Mouse (Mus musculus) erythroid progenitor cell, adult 5-6 weeks (primary cell): ENCODE measurements around the gene Rab25. TPM values are rescaled to one million over a fixed set of nuclear protein-coding genes. Genes with fewer than 3 reads are reported as not detected.

Experiments used
- ATAC-seq: replicated peaks from 2 replicates; pipeline ENCODE4 v1.8.0; 2016; ENCODE audit warnings: moderate number of reproducible peaks, mild to moderate bottlenecking, moderate TSS enrichment, inconsistent platforms; ENCODE audit not compliant: poor library complexity, low FRiP score, severe bottlenecking
- total RNA-seq, 2 experiments: library from RNA; stranded (forward) in 1 of 2; stranded (reverse) in 1 of 2; fragments of 150-400 nt in 1 of 2; fragments of 186-747, 209-891 nt in 1 of 2; gene quantifications; 2 replicates each; pipeline versions ENCODE4 v1.2.3 to v1.2.4; 2015 to 2017; ENCODE audit warnings: low replicate concordance in 2 of 2

Gene Rab25
- total RNA-seq, 2 experiments from 2014 or later: not detected

GRCm38 (mm10) chr3:88569093-88569492 is 21.0 kb upstream of the Rab25 start:
- ATAC-seq: no peak

DNA sequence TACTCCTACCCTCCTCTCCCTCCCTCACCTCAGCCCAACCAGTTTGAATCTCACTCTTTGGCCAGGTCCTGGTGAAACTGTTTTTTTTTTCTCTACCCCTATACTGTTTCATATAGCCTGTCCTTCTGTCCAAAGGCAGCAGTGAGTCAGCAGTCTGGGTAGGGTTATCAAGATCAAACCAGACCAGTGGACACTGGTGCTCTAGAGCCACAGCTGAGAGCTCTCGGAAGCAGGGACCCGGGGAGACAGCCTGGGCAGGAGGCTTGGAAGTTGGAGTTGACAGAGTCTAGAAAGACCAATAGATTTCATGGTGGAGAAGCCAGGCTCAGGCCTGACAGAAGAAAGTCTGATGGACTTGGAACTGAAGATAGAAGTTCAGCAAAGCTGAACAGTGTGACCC is 20.5 kb upstream of the Rab25 start:
- no peak for ATAC-seq

DNA sequence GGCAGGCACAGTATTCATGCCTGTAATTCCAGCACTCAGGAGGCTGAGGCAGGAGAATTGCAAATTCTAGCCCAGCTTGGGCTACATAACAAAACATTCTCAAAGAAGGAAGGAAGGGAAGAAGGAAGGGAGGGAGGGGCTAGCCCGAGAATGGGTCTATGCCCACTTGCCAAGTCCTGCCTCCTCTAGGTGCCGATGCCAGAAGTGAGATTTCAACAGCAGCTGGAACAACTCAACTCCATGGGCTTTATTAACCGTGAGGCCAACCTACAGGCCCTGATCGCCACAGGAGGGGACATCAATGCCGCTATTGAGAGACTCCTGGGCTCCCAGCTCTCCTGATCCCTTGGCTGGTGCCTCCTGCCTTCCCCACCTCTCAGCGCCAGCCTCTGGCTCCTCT is 19.8 kb upstream of the Rab25 start:
- no peak for ATAC-seq

DNA sequence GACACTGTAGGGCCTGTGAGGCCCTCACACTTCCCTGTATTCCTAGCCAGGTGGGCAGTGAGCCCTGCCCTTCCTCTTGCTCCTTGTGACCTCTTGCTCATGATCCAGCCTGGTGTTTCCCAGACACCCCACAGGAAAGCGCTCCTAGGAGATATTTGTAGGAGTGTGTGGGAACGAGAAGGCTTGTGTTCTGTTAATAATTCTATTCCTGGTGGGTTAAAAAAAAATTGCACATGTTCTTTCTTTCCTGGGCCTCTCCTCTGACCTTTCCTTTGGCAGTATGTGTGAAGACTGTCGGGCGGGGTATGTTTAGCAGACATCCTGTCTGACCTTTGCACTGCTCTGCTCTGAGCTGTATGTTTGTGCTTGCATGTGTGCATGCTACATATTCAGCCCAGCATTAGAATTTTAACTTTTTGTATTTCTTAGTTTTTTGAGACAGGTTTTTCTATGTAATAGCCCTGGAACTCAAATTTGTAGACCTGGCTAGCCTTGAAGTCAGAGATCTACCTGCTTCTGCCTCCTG is 18.5 kb upstream of the Rab25 start:
- no peak for ATAC-seq

DNA sequence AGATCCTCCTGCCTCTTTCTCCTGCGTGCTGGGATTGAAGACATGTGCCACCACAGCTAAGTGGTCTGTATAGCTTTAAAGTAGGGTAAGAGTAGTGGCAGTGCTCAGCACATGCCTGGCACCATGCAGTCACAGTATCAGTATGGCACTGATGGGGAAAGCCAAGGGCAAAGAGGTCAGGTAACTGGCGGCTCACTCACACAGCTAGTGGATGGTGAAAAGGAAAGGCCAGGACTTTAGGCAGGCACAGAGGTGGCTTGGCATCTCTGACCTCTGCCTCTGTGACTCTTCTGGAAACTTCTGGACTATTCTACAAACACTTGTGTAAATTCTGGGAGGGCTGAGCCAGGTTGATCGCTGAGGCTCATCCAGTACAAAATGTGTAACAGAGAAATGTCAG is 18.0 kb upstream of the Rab25 start:
- ATAC-seq: no peak

DNA sequence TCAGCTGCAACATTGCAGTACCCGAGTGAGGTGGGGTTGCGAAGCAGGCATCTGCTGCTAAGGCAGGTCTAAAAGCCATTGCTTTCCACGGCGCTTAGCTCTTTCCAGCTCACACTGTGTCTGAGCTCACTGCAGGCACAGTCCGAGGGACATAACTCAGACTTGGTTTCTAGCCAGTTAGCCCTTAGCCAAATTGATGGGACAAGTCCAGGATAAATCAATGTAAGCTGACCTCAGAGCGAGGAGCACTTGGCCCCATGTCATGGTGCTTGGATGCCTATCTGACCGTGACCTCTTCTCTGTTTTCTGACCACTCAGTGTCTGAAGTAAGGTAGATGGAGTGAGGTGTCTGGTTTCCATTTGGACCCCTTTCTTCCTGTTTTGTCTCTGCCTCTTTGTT is 15.9 kb upstream of the Rab25 start:
- no peak for ATAC-seq

GRCm38 (mm10) chr3:88563442-88563841 is 15.3 kb upstream of the Rab25 start:
- no peak for ATAC-seq

DNA sequence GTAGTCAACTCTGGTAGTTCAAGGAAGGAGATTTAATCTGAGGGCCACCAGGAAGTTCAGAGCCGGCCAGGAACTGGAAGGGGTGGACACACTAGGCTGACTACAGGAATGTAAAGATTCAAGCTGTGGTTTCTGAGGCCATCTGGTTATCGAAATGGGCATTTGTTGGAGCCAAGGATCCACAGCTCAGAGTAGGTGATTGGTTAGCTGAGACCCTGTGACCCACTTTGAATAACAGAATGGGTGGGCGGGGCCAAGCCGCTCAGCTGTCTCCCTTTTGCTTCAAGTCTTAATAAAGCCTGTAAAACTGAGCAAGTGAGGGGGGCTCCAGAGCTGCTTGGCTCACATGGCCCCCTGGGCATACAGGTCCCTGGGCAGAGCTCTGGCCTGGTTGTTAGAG is 13.9 kb upstream of the Rab25 start:
- ATAC-seq: no peak

- no peak for ATAC-seq
These were observed 11.5 kb upstream of the Rab25 start for GRCm38 (mm10) chr3:88559596-88559995.

DNA sequence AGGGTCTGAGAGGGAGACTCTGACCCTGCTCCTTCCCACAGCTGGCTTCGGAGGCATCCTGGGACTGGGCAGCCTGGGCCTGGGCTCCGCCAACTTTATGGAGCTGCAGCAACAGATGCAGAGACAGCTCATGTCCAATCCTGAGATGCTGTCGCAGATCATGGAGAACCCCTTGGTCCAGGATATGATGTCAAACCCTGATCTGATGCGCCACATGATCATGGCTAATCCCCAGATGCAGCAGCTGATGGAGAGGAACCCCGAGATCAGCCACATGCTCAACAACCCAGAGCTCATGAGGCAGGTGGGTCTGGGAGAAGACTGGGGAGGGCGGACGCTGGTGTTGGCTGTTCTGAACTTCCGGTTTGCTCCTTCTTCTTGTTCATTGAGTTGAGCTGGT is 8.5 kb upstream of the Rab25 start:
- no peak for ATAC-seq

- ATAC-seq: no peak
These were observed 7.6 kb upstream of the Rab25 start for GRCm38 (mm10) chr3:88555731-88556130.

DNA sequence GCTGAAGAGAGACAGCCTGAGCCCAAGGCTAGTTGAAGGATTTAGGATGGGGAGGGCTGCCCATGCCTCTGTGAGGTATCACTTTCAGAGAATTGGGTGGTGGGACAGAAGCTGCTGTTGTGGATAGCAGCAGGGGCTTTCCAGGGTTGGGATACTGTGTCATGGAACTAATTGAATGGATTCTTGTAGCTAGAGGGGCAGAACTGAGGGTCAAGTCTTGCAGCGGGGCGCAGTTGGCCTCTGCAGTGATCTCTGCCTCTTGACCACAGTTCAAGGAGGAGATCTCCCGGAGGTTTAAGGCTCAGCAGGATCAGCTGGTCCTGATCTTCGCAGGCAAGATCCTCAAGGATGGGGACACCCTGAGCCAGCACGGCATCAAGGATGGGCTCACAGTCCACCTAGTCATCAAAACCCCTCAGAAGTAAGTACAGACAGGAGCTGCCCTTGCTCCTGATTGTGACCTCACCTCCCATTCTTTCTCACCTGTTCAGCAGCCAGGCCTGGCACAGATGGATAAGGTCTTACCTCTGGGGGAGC is 7.0 kb upstream of the Rab25 start:
- ATAC-seq: no peak

GRCm38 (mm10) chr3:88553880-88554586 is 5.9 kb upstream of the Rab25 start:
- peak; percentile 48 for ATAC-seq

GRCm38 (mm10) chr3:88553525-88553879 is 5.4 kb upstream of the Rab25 start, which contains the start of gene Ubqln4:
Gene Ubqln4 (plus strand): TSS chr3:88553758.
- peak; percentile 66 for ATAC-seq

DNA sequence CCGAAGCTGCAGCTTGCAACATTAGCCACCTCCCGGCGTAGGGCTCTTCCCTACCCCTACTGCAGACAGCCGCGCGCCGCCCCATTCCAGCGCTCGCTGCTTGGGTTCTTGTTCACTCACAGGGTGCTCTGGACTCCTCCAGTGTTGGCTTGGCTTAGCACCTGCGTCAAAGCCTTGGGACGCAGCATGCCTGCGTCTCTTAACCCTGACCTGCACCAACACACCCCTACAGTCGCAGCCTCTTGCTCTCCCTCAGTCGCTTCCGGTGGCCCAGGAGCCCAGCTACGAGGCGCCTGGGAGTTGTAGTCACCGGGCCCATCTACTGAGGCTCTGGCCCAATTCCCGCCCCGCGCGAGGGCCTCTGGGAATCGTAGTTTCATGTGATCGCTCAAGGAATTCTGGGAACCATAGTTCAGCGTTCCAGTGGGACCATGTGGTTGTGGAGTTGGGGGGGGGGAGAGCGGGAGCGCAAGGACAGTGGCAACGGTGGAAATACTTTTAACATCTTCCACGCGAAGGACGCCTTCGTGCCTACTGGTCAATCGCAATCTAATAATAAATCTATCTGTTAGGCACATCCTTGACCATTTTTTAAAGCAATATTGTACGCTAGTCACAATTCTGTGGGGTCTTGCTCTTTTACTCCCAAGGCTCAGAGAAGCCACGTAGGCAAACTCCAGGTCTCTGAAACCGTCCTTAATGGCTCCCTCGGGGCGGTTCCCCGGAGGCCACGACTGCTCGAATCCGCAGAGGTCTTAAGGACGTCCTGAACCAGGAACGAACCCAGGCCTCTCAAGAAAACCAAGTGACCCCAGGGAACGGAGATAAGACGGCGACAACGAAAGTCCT is 4.8 kb upstream of the Rab25 start, which contains the start of gene Lamtor2:
Gene Lamtor2, minus strand, starts transcription at position 399 of the 849 bp plus-strand sequence.
- peak; percentile 93 for ATAC-seq

- ATAC-seq: peak; percentile 9
These were observed 4.1 kb upstream of the Rab25 start for GRCm38 (mm10) chr3:88552082-88552645.

GRCm38 (mm10) chr3:88551586-88551985 is 3.5 kb upstream of the Rab25 start:
- no peak for ATAC-seq

DNA sequence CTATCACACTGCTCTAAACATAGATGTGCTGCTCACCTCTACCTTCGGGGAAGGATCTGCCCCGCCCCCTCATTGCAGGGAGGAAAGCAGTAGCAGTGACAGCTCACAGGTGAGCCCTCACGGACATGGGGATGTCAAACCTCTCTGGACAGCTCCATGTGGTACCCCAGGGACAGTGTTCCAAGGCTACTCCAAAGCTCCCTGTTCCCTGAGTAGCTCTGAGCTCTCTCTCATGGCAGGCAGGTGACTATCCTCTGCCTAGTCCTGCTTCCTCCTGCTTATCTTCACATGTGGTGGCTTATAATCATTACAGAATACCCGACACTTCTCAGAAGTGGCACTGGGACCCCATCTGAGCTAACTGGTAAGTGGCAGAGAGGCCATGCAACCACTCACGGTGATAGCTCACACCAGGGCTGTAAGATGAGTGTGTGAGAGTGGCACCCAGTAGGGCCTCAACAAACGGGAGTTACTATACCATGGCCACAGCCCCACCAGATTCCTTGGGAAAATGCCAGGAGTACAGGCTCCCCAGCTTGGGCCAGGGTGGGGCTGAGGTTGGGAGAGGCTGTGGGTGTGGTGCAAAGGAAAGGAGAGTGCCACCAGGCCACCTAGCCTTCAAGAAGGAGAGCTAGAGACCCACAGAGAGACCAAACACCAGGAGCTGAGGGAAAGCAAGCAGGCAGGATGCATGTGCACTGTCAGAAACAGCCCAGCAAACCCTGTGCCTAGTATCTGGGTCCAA is 1.3 kb downstream of the Rab25 start:
- peak; percentile 56 for ATAC-seq

GRCm38 (mm10) chr3:88544955-88545591 is 3.0 kb downstream of the Rab25 start:
- ATAC-seq: no peak
